Mouse (Mus musculus): ENCODE measurements at regions not wholly inside any gene's neighbourhood (a gene's known extent, or its start where the extent isn't known, plus 50 kb on each side); places are given as distances from the start of the nearest gene placed in this dataset.

- DNase-seq: peak; percentile 11
Measured at GRCm38 (mm10) chrX:76680890-76681289, 78.2 kb upstream of the Cldn34d start.
